Mouse (Mus musculus): Measurements from ENCODE around the gene Akap13.

The Akap13 gene

GRCm38 (mm10) chr7:75641415-75642177, 186.3 kb downstream of the Akap13 start:
- no peak for DNase-seq

GRCm38 (mm10) chr7:75642178-75642777, 186.9 kb downstream of the Akap13 start:
- DNase-seq: no peak

- DNase-seq: no peak
These were observed 187.7 kb downstream of the Akap13 start for GRCm38 (mm10) chr7:75642846-75643563.

GRCm38 (mm10) chr7:75643986-75644385, 188.7 kb downstream of the Akap13 start:
- DNase-seq: no peak

GRCm38 (mm10) chr7:75644585-75644984, 189.3 kb downstream of the Akap13 start:
- no peak for DNase-seq

GRCm38 (mm10) chr7:75645156-75645933, 190.0 kb downstream of the Akap13 start:
- no peak for DNase-seq

GRCm38 (mm10) chr7:75648051-75648450, 192.7 kb downstream of the Akap13 start:
- DNase-seq: no peak

GRCm38 (mm10) chr7:75648961-75649360, 193.6 kb downstream of the Akap13 start:
- DNase-seq: no peak

GRCm38 (mm10) chr7:75649966-75650365, 194.6 kb downstream of the Akap13 start:
- DNase-seq: no peak

GRCm38 (mm10) chr7:75653684-75654317, 198.5 kb downstream of the Akap13 start:
- DNase-seq: no peak

- DNase-seq: no peak
These were observed 200.1 kb downstream of the Akap13 start for GRCm38 (mm10) chr7:75655180-75656074.

GRCm38 (mm10) chr7:75656297-75656852, 201.0 kb downstream of the Akap13 start:
- DNase-seq: peak; percentile 25

- DNase-seq: no peak
These were observed 201.6 kb downstream of the Akap13 start for GRCm38 (mm10) chr7:75656896-75657295.

GRCm38 (mm10) chr7:75664455-75664854, 209.1 kb downstream of the Akap13 start:
- no peak for DNase-seq

- DNase-seq: no peak
These were observed 211.6 kb downstream of the Akap13 start for GRCm38 (mm10) chr7:75666982-75667381.

- DNase-seq: no peak
These were observed 212.2 kb downstream of the Akap13 start for GRCm38 (mm10) chr7:75667531-75667930.

- no peak for DNase-seq
These were observed 213.1 kb downstream of the Akap13 start for GRCm38 (mm10) chr7:75668396-75668795.

- no peak for DNase-seq
These were observed 214.1 kb downstream of the Akap13 start for GRCm38 (mm10) chr7:75669416-75669815.

- DNase-seq: no peak
These were observed 224.3 kb downstream of the Akap13 start for GRCm38 (mm10) chr7:75679631-75680030.

- DNase-seq: no peak
These were observed 227.6 kb downstream of the Akap13 start for GRCm38 (mm10) chr7:75682901-75683300.

GRCm38 (mm10) chr7:75683410-75683809, 228.1 kb downstream of the Akap13 start:
- DNase-seq: no peak
